Mouse (Mus musculus) gastrocnemius, postnatal 25 days (tissue): Measurements from ENCODE around the gene Ubxn7. TPM values are rescaled to one million over a fixed set of nuclear protein-coding genes. Genes with fewer than 3 reads are reported as not detected.
A peak's percentile ranks its signal among the peaks of the same experiment; 100 is the strongest.

Experiments used
- DNase-seq: peaks from one replicate; pipeline ENCODE4 v3.0.0; 2022
- total RNA-seq, 2 experiments: library from RNA; stranded (reverse); gene quantifications; 1 replicate in 1 of 2; 2 replicates in 1 of 2; pipeline ENCODE4 v1.2.3; 2021

Gene Ubxn7
- total RNA-seq, 2 experiments from 2014 or later, result 13.0 to 16.2 TPM

GRCm38 (mm10) chr16:32434066-32434465 is 102.0 kb downstream of the Ubxn7 start:
- peak; percentile 41 for DNase-seq

DNA sequence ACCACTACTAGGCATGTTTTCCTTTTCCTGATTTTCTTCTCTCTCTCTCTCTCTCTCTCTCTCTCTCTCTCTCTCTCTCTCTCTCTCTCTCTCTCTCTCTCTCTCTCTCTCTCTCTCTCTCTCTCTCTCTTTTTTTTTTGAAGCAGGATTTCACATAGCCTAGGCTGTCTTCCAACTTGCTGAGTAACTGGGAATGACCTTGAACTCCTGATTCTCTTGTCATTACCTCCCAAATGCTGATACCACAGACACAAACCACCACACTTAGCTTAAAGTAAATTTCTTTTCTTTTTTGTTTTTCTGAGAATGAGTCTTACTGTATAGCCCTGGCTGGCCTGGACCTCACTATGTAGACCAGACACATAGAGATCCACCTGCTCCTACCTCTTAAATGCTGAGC is 102.6 kb downstream of the Ubxn7 start:
- DNase-seq, result no peak

DNA sequence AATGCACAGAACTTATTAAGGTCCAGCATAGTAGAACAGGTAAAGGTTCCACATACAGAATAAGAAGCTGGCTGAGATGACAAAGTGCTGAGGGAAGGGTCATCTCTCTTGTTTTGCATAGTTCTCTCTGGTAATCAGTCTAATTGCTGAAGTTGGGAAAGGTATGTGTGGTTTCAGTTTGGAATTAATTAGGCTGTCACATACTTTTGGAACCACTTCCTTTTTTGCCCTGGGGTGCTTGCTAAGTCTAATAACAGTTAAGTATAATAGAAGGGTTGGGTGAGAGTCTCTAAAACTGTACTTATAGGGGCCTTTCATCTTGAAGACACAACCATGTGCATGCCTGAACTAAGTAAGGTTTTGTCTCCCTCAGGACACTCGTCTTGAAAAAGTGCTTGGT is 104.6 kb downstream of the Ubxn7 start:
- DNase-seq, result no peak

GRCm38 (mm10) chr16:32437266-32437665 is 105.2 kb downstream of the Ubxn7 start:
- DNase-seq, result peak; percentile 18

GRCm38 (mm10) chr16:32441432-32441831 is 109.4 kb downstream of the Ubxn7 start:
- DNase-seq, result no peak

Other genes starting within 250 kb of the Ubxn7 start
- gene Pigx, start 232.5 kb upstream of the Ubxn7 start, total RNA-seq, result 10 to 100 TPM; 12.6 to 14.0 TPM
- gene Cep19, start 232.5 kb upstream of the Ubxn7 start, total RNA-seq, result 1 to 10 TPM; 7.7 to 7.9 TPM
- gene Nrros, start 166.7 kb upstream of the Ubxn7 start, total RNA-seq, result 1 to 10 TPM; 1.9 to 2.5 TPM
- gene Bex6, start 152.4 kb upstream of the Ubxn7 start, total RNA-seq, result not detected
- 10 to 100 TPM; 13.8 to 13.9 TPM for gene Fbxo45, start 85.1 kb upstream of the Ubxn7 start, total RNA-seq
- gene Wdr53, start 85.0 kb upstream of the Ubxn7 start, total RNA-seq, result 1 to 10 TPM; 5.2 TPM
- 10 to 100 TPM; 48.0 to 55.0 TPM for gene Smco1, start 60.8 kb upstream of the Ubxn7 start, total RNA-seq
- 10 to 100 TPM in 1 of 2 experiments, 1 to 10 TPM in 1; 9.8 to 10.5 TPM for gene Rnf168, start 54.8 kb upstream of the Ubxn7 start, total RNA-seq
- not detected for gene Tm4sf19, start 68.2 kb downstream of the Ubxn7 start, total RNA-seq
- 1 to 10 TPM; 4.1 to 4.3 TPM for gene Tctex1d2, start 87.4 kb downstream of the Ubxn7 start, total RNA-seq
- 100 to 1,000 TPM in 1 of 2 experiments, 10 to 100 TPM in 1; 95.5 to 104 TPM for gene Pcyt1a, start 98.7 kb downstream of the Ubxn7 start, total RNA-seq
- gene Slc51a, start 155.6 kb downstream of the Ubxn7 start, total RNA-seq, result not detected
- gene Zdhhc19, start 164.0 kb downstream of the Ubxn7 start, total RNA-seq, result not detected